In genomic region chr17:47056476-47056875, GRCm38 (mm10) we compare ENCODE assay signal across 19 mouse cellular contexts. TPM values are rescaled to one million over a fixed set of nuclear protein-coding genes. Genes with fewer than 3 reads are reported as not detected.
DNase-seq lines count a peak whose midpoint lies in the region; ATAC-seq and TF ChIP-seq lines count a peak whose summit lies in the region.
"Had no signal": no experiment of that assay in that cellular context is flagged by ENCODE, and none has a peak within 500 bp of the region (broad histone marks: within the 10 kb centered on the region; RNA-seq: fewer than 3 reads in every experiment).

No protein-coding gene starts in this region.

- no peak overlapping the region for H3K27ac ChIP-seq in heart, embryonic 11.5 days (ENCODE audit: low read depth, low read length)
- H3K27ac ChIP-seq in testis, adult 2 months (ENCODE audit: control insufficient read depth, insufficient read depth, low read depth, low read length), result peak overlapping the region; percentile 3; the same call in 1 of the 2 replicates
- H3K27ac ChIP-seq in hindbrain, embryonic 10.5 days, result no peak overlapping the region
- H3K27ac ChIP-seq: embryonic facial prominence, embryonic 10.5 days; embryonic facial prominence, embryonic 12.5 days; forebrain, embryonic 13.5 days had no signal

- no peak for TF ChIP-seq CTCF in testis, adult 2 months (IDR thresholded peaks at IDR 0.05; ENCODE audit: control insufficient read depth, insufficient read depth, insufficient replicate concordance, low read depth, low read length)

- no peak overlapping the region for H3K9ac ChIP-seq in heart, embryonic 11.5 days (ENCODE audit: low read depth, low read length)
- H3K9ac ChIP-seq: embryonic facial prominence, embryonic 12.5 days; forebrain, embryonic 13.5 days had no signal

- no peak for ATAC-seq in heart, embryonic 11.5 days (replicated peaks; ENCODE audit: insufficient number of reproducible peaks, low FRiP score, low TSS enrichment)
- ATAC-seq: forebrain, embryonic 13.5 days; forebrain, embryonic 16.5 days had no signal

- H3K4me3 ChIP-seq in heart, embryonic 11.5 days (ENCODE audit: low read depth, low read length), result no peak overlapping the region
- H3K4me3 ChIP-seq in testis, adult 2 months (ENCODE audit: control insufficient read depth, low read depth, low read length), result peak overlapping the region; percentile 71
- H3K4me3 ChIP-seq in hindbrain, embryonic 10.5 days, result no peak overlapping the region
- H3K4me3 ChIP-seq: embryonic facial prominence, embryonic 10.5 days; embryonic facial prominence, embryonic 12.5 days; forebrain, embryonic 13.5 days had no signal

- WGBS in heart, embryonic 11.5 days (ENCODE audit: insufficient replicate concordance), result 75% methylated on average over 6 of the region's 6 CpGs
- WGBS in hindbrain, embryonic 10.5 days, result 82% methylated on average over 6 of the region's 6 CpGs

- peak; percentile 49 for DNase-seq in heart, adult 11 months
- no peak for DNase-seq in testis, postnatal 10 days (ENCODE audit: low spot score)
- peak; percentile 43 for DNase-seq in ZHBTc4 (ENCODE audit: low read depth, low spot score)
- DNase-seq in hindbrain, embryonic 10.5 days (ENCODE audit: low spot score), result no peak
- no peak for DNase-seq in cerebellum, adult 9-10 months
- DNase-seq: adrenal gland, adult 2 months; adrenal gland, postnatal 10 days; adrenal gland, postnatal 25 days; cerebellum, adult 11 months; cerebellum, adult 18-20 months; cerebellum, adult 8-10 months; cerebellum, postnatal 10 days; cerebellum, postnatal 25 days had no signal

- H3K9me3 ChIP-seq in heart, embryonic 11.5 days (replicated peaks; ENCODE audit: control insufficient read depth, low read length), result no peaks in the 10 kb centered on the region; the same call in 1 of the 2 replicates
- H3K9me3 ChIP-seq in hindbrain, embryonic 10.5 days, result peaks cover 6% of the 10 kb centered on the region

- H3K36me3 ChIP-seq in heart, embryonic 11.5 days (ENCODE audit: control insufficient read depth, insufficient read depth, low read length), result no peaks in the 10 kb centered on the region
- H3K36me3 ChIP-seq in testis, adult 2 months (ENCODE audit: control insufficient read depth, insufficient read depth, low read length), result no peaks in the 10 kb centered on the region
- H3K36me3 ChIP-seq in hindbrain, embryonic 10.5 days, result no peaks in the 10 kb centered on the region
- H3K36me3 ChIP-seq: embryonic facial prominence, embryonic 10.5 days; embryonic facial prominence, embryonic 12.5 days had no signal

- TF ChIP-seq POLR2A in testis, adult 2 months (IDR thresholded peaks at IDR 0.05; ENCODE audit: control insufficient read depth, low read depth, low read length), result peak; percentile 48; the same call in 1 of the 2 replicates

- H3K4me1 ChIP-seq in heart, embryonic 11.5 days (ENCODE audit: control insufficient read depth, insufficient read depth, low read length), result no peaks in the 10 kb centered on the region
- H3K4me1 ChIP-seq in testis, adult 2 months (ENCODE audit: control insufficient read depth, insufficient read depth, low read length), result peaks cover 2% of the 10 kb centered on the region; the same call in 1 of the 2 replicates
- H3K4me1 ChIP-seq in hindbrain, embryonic 10.5 days (replicated peaks), result no peaks in the 10 kb centered on the region; the same call in 1 of the 2 replicates
- H3K4me1 ChIP-seq: embryonic facial prominence, embryonic 12.5 days; forebrain, embryonic 13.5 days had no signal

- no peak overlapping the region for H3K4me2 ChIP-seq in heart, embryonic 11.5 days
- H3K4me2 ChIP-seq: embryonic facial prominence, embryonic 12.5 days; forebrain, embryonic 13.5 days had no signal

- H3K27me3 ChIP-seq in heart, embryonic 11.5 days (ENCODE audit: control insufficient read depth, insufficient read depth, low read length), result no peaks in the 10 kb centered on the region
- no peaks in the 10 kb centered on the region for H3K27me3 ChIP-seq in testis, adult 2 months (ENCODE audit: control insufficient read depth, insufficient read depth, low read length)
- H3K27me3 ChIP-seq in hindbrain, embryonic 10.5 days (ENCODE audit: insufficient read depth, poor library complexity, severe bottlenecking), result no peaks in the 10 kb centered on the region
- H3K27me3 ChIP-seq: embryonic facial prominence, embryonic 12.5 days; forebrain, embryonic 13.5 days had no signal

RNA-seq across cellular contexts. Expression of gene Ubr2, which starts 46.1 kb away (rescaled TPM):
- 17.9 and 18.2 TPM in 2 replicates for polyA plus RNA-seq in heart, embryonic 11.5 days (2014; fragmentation: Nextera tagmentation; extraction: Ambion mirVana)
- polyA plus RNA-seq in testis, adult 2 months (2012; rRNA removed), result 7.1 and 10.2 TPM in 2 replicates
- 16.7 and 17.6 TPM in 2 replicates for polyA plus RNA-seq in hindbrain, embryonic 10.5 days (2016; fragmentation: Nextera tagmentation; extraction: Ambion mirVana)

Comparison
In these comparisons a context has a peak if more than half of its experiments do, and no peak if none do; other contexts are left out.
1. DNase-seq: peak in heart, adult 11 months (single experiment) and ZHBTc4 (single experiment); none in testis, postnatal 10 days (single experiment), hindbrain, embryonic 10.5 days (single experiment) and cerebellum, adult 9-10 months (single experiment).